Mouse (Mus musculus) urinary bladder, adult 18-20 months (tissue): ENCODE measurements around the gene Pgp.
A peak's percentile ranks its signal among the peaks of the same experiment; 100 is the strongest.
"Not testable (repeated sequence)": the region's sequence is repeated elsewhere in the genome, so short reads cannot be mapped to it uniquely, and the experiment has no call there.

Source experiments
- DNase-seq, 2 experiments: peaks; one replicate each; pipeline ENCODE4 v3.0.0; 2022; ENCODE audit warnings: low spot score in 2 of 2, mixed read lengths in 2 of 2

The Pgp gene

GRCm38 (mm10) chr17:24469910-24470602 is at the start of gene Pgp, which contains the start of gene E4f1:
Pgp (plus strand) TSS chr17:24470392.
E4f1 (minus strand) TSS chr17:24470313.
- peak; percentile 97 to 98 for DNase-seq

- no peak for DNase-seq
These were observed 47.1 kb upstream of the Pgp start for GRCm38 (mm10) chr17:24423114-24423513.

- DNase-seq: no peak
These were observed 45.7 kb upstream of the Pgp start for GRCm38 (mm10) chr17:24424489-24424888.

- not testable (repeated sequence) for DNase-seq
These were observed 44.9 kb upstream of the Pgp start for GRCm38 (mm10) chr17:24425326-24425725.

- DNase-seq: no peak
These were observed 44.3 kb upstream of the Pgp start for GRCm38 (mm10) chr17:24425905-24426304.

- peak; percentile 95 to 96 for DNase-seq
These were observed 43.6 kb upstream of the Pgp start, which contains the start of gene Eci1 for GRCm38 (mm10) chr17:24426471-24427169. Eci1 (plus strand) TSS chr17:24426641.

- DNase-seq: no peak
These were observed 43.0 kb upstream of the Pgp start for GRCm38 (mm10) chr17:24427170-24427557.

- DNase-seq: no peak
These were observed 40.8 kb upstream of the Pgp start for GRCm38 (mm10) chr17:24429201-24429983.

GRCm38 (mm10) chr17:24437016-24437415 is 33.2 kb upstream of the Pgp start:
- DNase-seq: peak in 1 of 2 experiments; percentile 34

GRCm38 (mm10) chr17:24440377-24440776 is 29.8 kb upstream of the Pgp start:
- DNase-seq: no peak

- DNase-seq: no peak
These were observed 29.0 kb upstream of the Pgp start for GRCm38 (mm10) chr17:24441148-24441547.

GRCm38 (mm10) chr17:24442107-24442506 is 28.1 kb upstream of the Pgp start:
- DNase-seq: peak; percentile 38 to 64

GRCm38 (mm10) chr17:24442632-24443155 is 27.5 kb upstream of the Pgp start, which contains the start of gene Dnase1l2:
Dnase1l2 (minus strand) TSS chr17:24443105.
- peak; percentile 43 to 72 for DNase-seq

GRCm38 (mm10) chr17:24443409-24443808 is 26.8 kb upstream of the Pgp start:
- peak; percentile 55 to 69 for DNase-seq

GRCm38 (mm10) chr17:24446590-24446989 is 23.6 kb upstream of the Pgp start:
- DNase-seq: no peak

- no peak for DNase-seq
These were observed 20.7 kb upstream of the Pgp start for GRCm38 (mm10) chr17:24449507-24449906.

- no peak for DNase-seq
These were observed 19.0 kb upstream of the Pgp start for GRCm38 (mm10) chr17:24451220-24451619.

GRCm38 (mm10) chr17:24453372-24453771 is 16.8 kb upstream of the Pgp start:
- no peak for DNase-seq

GRCm38 (mm10) chr17:24454218-24454755 is 15.9 kb upstream of the Pgp start:
- no peak for DNase-seq

- peak; percentile 99 to 100 for DNase-seq
These were observed 15.3 kb upstream of the Pgp start for GRCm38 (mm10) chr17:24454756-24455522.
